In genomic region chr17:47150636-47151035, GRCm38 (mm10) we compare ENCODE assay signal across 12 mouse cellular contexts.
DNase-seq lines count a peak whose midpoint lies in the region; ATAC-seq lines count a peak whose summit lies in the region.
"Had no signal": no experiment of that assay in that cellular context is flagged by ENCODE, and none has a peak within 500 bp of the region (broad histone marks: within the 10 kb centered on the region; RNA-seq: fewer than 3 reads in every experiment).

No protein-coding gene starts in this region.

- H3K4me1 ChIP-seq in forebrain, embryonic 13.5 days = peaks cover 44% of the 10 kb centered on the region
- peaks cover 3% of the 10 kb centered on the region; the same call in 1 of the 2 replicates for H3K4me1 ChIP-seq in forebrain, embryonic 11.5 days (replicated peaks; ENCODE audit: control insufficient read depth, insufficient read depth, low read length)
- peaks cover 67% of the 10 kb centered on the region for H3K4me1 ChIP-seq in embryonic facial prominence, embryonic 13.5 days

- H3K27me3 ChIP-seq in forebrain, embryonic 13.5 days = no peaks in the 10 kb centered on the region
- no peaks in the 10 kb centered on the region for H3K27me3 ChIP-seq in forebrain, embryonic 11.5 days (ENCODE audit: control insufficient read depth, insufficient read depth, low read length)
- H3K27me3 ChIP-seq in embryonic facial prominence, embryonic 13.5 days = no peaks in the 10 kb centered on the region

- no peak for DNase-seq in forebrain, embryonic 11.5 days (ENCODE audit: low spot score)
- peak; percentile 3 for DNase-seq in kidney, postnatal 10 days
- DNase-seq in kidney, postnatal 25 days = no peak
- DNase-seq in induced T-regulatory cell, adult 2 months (ENCODE audit: low read depth) = peak; percentile 46
- no peak for DNase-seq in B cell, adult 2 months
- no peak for DNase-seq in cerebellum, postnatal 10 days
- DNase-seq: heart, postnatal 4 days; lung, postnatal 10 days; right cerebral cortex, postnatal 4 days; thymus, adult 2 months had no signal

- peak overlapping the region; percentile 58; the same call in 1 of the 2 replicates for H3K4me2 ChIP-seq in forebrain, embryonic 13.5 days
- H3K4me2 ChIP-seq in forebrain, embryonic 11.5 days (ENCODE audit: low read depth, low read length, severe bottlenecking) = no peak overlapping the region
- peak overlapping the region; percentile 60; the same call in 1 of the 2 replicates for H3K4me2 ChIP-seq in embryonic facial prominence, embryonic 13.5 days

- H3K9me3 ChIP-seq in forebrain, embryonic 13.5 days (replicated peaks) = no peaks in the 10 kb centered on the region
- no peaks in the 10 kb centered on the region for H3K9me3 ChIP-seq in forebrain, embryonic 11.5 days (ENCODE audit: control insufficient read depth, low read length)
- H3K9me3 ChIP-seq in embryonic facial prominence, embryonic 13.5 days = no peaks in the 10 kb centered on the region

- peak overlapping the region; percentile 77; the same call in 1 of the 2 replicates for H3K27ac ChIP-seq in forebrain, embryonic 13.5 days
- no peak overlapping the region for H3K27ac ChIP-seq in forebrain, embryonic 11.5 days (ENCODE audit: low read depth, low read length)
- peak overlapping the region; percentile 65 for H3K27ac ChIP-seq in embryonic facial prominence, embryonic 13.5 days

- no peak for ATAC-seq in forebrain, embryonic 13.5 days
- no peak for ATAC-seq in forebrain, embryonic 11.5 days (replicated peaks; ENCODE audit: low FRiP score)
- no peak for ATAC-seq in embryonic facial prominence, embryonic 13.5 days (ENCODE audit: insufficient number of reproducible peaks, insufficient read depth, low FRiP score, low TSS enrichment, low read depth)

- no peak overlapping the region for H3K4me3 ChIP-seq in forebrain, embryonic 13.5 days
- H3K4me3 ChIP-seq in forebrain, embryonic 11.5 days (ENCODE audit: low read depth, low read length) = no peak overlapping the region
- no peak overlapping the region for H3K4me3 ChIP-seq in embryonic facial prominence, embryonic 13.5 days

- WGBS in forebrain, embryonic 13.5 days = 95% methylated on average over 6 of the region's 6 CpGs
- 93% methylated on average over 6 of the region's 6 CpGs for WGBS in forebrain, embryonic 11.5 days
- 92% methylated on average over 6 of the region's 6 CpGs for WGBS in embryonic facial prominence, embryonic 13.5 days

- peak overlapping the region; percentile 41; the same call in 1 of the 2 replicates for H3K9ac ChIP-seq in forebrain, embryonic 13.5 days
- H3K9ac ChIP-seq in forebrain, embryonic 11.5 days (ENCODE audit: low read length) = no peak overlapping the region
- 0 out of 2 replicates have a peak overlapping the region, but pooled peaks have one; percentile 46 for H3K9ac ChIP-seq in embryonic facial prominence, embryonic 13.5 days

- H3K36me3 ChIP-seq in forebrain, embryonic 13.5 days (ENCODE audit: poor library complexity, severe bottlenecking) = peaks cover 14% of the 10 kb centered on the region
- no peaks in the 10 kb centered on the region for H3K36me3 ChIP-seq in forebrain, embryonic 11.5 days (ENCODE audit: control insufficient read depth, insufficient read depth, low read length)
- peaks cover 15% of the 10 kb centered on the region for H3K36me3 ChIP-seq in embryonic facial prominence, embryonic 13.5 days

Comparison
In these comparisons a context has a peak if more than half of its experiments do, and no peak if none do; other contexts are left out.
1. DNase-seq: peak in kidney, postnatal 10 days (single experiment) and induced T-regulatory cell, adult 2 months (single experiment); none in forebrain, embryonic 11.5 days (single experiment), kidney, postnatal 25 days (0 of 2), B cell, adult 2 months (0 of 2) and cerebellum, postnatal 10 days (0 of 2).